Mouse (Mus musculus): Measurements from ENCODE around the gene Dnajb1.
"Not testable (repeated sequence)": the region's sequence is repeated elsewhere in the genome, so short reads cannot be mapped to it uniquely, and the experiment has no call there.

Dnajb1 gene

DNA sequence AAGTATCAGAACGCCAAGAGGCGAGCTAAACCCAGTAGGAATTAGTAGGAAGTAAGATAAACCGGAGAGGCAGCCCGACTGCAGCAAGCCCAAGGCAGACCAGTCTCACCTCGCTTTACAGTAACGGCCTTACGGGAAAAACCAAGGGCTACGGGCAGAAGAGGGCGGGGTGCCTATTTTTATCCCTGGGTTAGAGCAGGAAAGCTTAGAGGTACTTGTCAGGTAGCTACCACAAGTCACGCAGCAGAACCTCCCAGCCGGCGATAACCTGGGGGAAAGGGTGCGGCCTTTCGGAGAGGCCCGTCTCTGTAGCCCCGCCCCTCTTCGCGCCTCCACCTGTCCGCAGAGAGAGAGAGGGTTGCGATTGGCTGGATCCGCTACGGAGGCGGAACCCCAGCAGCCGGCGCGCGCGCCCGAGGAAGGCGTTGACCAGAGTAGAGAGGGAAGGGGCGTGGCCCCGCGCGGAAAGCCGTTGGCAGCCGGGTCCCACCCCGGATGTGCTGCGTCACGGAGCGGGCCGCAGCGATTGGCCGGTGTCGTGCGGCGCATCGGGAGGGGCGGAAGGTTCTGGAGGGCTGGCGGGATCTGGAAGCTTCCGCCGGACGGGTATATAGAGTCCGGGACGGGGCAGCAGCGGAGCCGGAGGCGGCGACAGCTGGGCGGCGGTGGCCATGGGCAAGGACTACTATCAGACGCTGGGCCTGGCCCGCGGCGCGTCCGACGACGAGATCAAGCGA is at the start of gene Dnajb1, which contains the start of gene Tecr:
Gene Dnajb1, plus strand, starts transcription at position 533 of the 737 bp plus-strand sequence.
Gene Tecr, minus strand, starts transcription at position 311 of the 737 bp plus-strand sequence.
- peak; percentile 99 for DNase-seq (ENCODE audit: low read depth, low spot score)

DNA sequence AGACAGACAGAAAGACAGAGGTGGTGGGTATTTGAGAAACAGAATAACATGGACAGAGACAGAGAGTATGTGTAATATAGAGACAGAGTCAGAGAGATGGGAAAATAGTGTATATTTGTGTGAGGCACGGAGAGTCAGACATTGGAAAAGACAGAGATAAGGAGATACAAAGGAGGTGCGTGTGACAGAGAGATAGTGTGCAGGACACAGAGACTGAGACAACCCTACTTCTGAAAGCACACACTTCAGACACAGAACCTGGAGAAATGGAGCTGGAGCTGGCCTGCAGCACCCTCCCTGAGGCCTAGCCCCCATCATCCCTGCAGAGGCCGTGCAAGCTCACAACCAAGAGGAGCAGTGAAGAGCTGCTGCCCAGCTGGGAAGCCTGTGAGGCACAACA is 45.3 kb upstream of the Dnajb1 start:
- DNase-seq (ENCODE audit: low read depth, low spot score): no peak

DNA sequence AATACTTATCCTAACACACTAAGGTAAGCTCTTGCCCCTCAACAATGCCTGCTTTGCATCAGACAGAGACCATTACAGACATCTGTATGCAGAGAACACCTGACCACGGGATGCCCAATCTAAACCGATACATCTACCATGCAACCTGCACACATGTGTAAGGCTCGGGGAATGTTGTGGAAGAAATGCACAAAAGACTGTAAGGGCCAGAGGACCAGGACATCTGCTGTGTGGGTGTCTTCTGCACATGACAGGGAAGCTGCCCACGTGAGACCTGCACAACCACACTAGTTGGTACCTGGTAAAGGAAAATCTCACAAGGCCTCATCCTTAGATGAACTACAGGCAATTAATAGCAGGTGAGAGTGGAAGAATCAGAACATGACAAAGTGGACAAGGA is 44.7 kb upstream of the Dnajb1 start:
- peak; percentile 3 for DNase-seq (ENCODE audit: low read depth, low spot score)

DNA sequence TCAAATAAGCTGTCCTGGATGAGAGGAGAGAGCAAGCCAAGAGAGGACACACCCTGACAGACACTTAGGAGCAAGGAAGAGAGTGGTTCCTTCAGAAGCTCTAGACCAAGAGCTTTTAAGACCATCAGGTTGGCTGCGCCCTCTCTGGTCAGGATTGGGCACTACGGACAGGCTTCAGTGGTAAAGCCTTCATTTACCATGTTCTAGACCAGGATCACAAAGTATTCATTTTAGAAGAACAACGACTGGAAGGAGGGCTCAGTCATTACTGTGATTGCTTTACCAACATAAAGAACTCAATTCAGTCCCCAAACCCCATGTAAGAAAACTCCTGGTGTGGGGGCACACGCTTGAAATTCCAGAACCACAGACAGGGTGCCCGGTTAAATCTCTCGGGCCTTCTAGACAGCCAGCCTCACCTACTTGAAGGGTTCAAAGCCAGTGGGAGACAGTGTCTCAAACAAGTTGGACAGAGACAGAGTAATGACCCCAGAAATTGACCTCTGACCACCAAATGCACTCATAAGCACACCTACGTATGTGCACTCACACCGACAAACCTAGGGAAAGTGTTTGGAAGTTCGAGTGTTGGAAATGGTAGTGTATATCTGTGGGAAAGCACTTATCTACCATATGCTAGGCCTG is 42.1 kb upstream of the Dnajb1 start:
- peak; percentile 16 for DNase-seq (ENCODE audit: low read depth, low spot score)

DNA sequence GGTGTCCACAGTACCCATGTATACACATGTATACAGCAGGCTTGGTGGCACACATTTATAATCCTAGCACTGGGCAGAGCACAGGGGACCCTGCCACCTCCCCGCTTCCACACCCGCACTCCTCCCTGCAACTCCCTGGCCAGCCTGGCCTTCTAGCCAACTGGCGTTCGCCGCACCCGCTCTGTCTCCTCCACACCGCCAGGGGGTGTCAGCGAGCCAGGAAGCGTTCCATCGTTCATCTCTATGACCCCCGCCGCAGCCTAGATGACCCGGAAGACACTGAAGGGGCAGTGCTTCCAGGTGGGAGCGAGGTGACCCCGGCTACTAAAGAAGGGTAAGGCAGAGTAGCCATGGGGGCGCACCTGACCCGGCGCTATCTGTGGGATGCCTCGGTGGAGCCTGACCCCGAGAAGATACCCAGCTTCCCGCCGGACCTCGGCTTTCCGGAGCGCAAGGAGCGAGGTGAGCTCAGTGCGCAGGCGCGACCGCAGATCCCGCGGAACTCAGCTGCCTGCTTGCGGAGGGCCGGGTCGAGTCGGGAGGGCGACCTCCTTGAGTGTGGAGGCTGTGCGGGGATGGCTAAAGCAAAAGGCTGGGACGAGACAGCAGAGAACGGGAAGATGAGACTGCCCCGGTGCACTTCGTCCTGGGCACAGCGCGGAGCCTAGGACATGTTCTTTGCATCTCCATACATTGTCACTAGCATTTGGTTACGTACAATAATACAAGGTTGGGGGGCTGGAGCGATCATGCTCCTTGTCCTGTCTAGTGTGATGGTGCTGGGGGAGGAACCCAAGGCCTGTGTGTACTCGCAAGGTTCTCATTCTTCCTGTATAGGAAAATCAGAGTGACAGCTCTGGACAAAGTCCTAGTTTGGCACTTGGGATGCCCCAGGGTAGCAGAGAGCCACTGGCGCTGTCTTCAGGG is 41.3 kb upstream of the Dnajb1 start, which contains the start of gene Ndufb7:
Gene Ndufb7, plus strand, starts transcription at position 203 of the 927 bp plus-strand sequence.
- DNase-seq (ENCODE audit: low read depth, low spot score): peak; percentile 96

DNA sequence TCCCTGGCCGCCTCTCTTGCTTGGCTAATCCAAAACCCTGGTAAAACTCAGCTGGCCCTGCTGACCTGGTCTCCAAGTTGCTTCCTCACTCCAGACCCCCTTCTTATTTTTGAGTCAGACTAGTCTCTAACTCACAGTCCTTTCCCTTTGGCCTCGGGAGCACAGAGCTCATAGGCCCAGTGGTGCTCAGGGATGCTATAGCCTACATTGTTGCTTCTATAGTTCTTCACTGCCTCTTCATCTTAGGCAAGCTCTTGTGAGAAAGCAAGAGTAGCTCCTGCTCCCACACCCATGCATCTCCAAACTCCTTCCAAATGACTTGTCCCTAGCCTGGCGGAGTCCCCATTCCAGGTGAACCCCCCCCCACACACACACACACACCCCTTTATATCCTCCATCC is 40.3 kb upstream of the Dnajb1 start:
- peak; percentile 12 for DNase-seq (ENCODE audit: low read depth, low spot score)

DNA sequence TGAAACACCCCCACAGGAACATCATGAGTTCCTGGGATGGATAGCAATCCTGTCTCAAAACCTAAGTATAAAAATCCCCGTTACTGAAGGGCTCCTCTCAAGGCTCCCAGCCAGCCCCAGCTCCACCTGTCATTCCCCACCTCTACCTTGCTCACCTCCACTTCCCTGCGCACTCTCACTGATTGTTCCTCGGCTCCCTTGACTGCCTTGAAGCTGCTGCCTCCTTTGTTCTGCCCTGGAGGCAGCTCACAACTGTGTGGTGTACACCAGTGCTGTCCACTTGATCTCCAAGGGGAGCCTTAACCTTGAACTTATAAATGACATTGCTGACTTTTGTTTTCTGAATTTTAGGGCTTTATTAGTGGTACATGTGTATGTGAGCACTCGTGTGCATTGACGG is 39.9 kb upstream of the Dnajb1 start:
- DNase-seq (ENCODE audit: low read depth, low spot score): peak; percentile 5

DNA sequence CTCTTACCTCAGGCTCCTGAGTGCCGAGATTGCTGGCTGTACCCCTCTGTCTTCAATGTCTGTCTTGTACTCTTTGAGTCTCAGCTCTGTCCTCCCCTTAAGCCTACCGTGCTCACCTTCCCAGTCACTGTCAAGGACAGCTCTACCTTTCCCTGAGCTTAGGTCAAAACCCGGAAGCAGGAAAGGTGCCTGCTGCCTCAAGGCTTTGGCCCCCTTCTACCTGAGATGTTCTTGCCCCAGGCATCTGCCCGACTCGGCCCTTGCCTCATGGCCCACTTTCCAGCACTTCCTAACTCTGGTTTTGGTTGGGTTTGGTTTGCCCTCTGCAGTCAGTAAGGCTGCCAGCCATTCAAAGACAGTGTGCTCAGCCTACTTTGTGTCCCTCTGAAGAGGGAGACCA is 39.2 kb upstream of the Dnajb1 start:
- DNase-seq (ENCODE audit: low read depth, low spot score): peak; percentile 2

DNA sequence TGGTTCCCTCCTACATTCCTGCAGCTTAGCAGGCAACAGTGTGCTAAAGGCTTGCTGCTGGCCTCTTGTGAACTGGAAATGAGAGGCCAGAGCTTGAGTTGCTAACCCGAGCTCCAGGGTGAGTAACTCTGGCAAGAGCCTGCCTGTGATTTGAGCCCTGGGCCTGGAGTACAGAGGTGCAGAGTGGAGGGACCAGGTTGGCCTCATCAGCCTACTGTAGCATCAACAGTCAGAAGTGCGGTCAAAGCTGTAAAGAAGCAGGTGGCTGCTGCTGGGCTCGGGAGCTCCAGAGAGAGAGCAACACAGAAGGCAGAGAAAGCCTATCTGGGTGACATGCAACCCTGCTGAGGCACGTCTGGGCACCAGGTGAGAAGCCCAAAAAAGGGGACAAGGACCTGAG is 38.8 kb upstream of the Dnajb1 start:
- DNase-seq (ENCODE audit: low read depth, low spot score): peak; percentile 6

DNA sequence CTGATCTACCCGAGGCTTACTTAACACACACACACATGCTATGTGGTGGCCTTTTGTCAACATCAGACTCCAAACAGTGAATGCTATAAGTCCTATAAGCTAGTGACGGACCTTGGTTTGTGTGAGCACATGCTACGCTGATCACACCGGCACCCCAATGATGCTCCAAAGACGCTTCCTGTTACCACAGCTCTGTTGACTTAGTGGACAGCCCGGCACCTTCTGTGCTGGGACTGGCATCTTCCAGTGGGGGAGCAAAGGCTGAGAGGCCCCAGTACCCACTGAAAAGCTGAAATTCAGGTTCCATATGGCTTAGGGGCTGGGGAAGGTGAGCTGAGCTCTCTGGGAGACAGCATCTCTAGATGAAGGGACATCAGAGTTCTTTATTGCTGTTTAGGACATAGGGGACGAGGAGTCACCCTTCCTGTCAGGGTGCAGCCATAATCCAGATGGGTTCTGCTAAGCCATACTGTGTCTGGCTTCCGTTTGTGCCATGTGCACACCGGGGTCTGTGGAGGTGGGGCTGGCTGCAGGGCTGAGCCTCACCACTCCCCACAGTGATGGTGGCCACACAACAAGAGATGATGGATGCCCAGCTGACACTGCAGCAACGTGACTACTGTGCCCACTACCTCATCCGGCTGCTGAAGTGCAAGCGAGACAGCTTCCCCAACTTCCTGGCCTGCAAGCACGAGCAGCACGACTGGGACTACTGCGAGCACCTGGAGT is 37.6 kb upstream of the Dnajb1 start:
- peak; percentile 10 for DNase-seq (ENCODE audit: low read depth, low spot score)

DNA sequence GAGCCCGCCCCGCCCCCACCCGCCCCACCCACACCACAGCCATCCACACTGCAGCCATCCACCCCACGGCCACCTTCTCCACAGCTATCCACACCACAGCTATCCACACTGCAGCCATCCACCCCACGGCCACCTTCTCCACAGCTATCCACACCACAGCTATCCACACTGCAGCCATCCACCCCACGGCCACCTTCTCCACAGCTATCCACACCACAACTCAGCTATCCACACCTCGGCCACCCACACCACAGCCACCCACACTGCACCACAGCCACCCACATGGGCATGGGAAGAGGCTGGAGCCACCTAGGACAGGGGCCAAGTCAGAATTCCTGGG is 37.0 kb upstream of the Dnajb1 start:
- DNase-seq (ENCODE audit: low read depth, low spot score): not testable (repeated sequence)

DNA sequence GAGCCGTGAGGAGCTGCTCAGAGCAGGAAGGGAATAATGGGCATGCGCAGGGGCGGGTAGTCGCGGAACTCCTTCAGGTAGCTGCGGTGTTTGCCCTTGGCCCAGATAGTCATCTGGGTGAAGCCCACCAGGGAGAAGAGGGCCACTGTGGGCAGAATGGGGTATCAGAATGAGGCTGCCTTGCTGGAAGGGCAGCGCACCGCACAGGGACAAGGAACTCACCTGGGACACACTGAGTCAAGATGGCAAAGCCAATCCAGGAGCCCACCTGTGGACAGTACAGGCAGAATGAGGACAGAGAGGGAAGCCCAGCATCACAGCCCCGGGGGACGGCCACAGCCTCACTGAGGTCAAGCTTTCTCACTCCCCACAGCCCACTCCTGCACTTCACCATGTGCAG is 36.2 kb upstream of the Dnajb1 start:
- DNase-seq (ENCODE audit: low read depth, low spot score): no peak

DNA sequence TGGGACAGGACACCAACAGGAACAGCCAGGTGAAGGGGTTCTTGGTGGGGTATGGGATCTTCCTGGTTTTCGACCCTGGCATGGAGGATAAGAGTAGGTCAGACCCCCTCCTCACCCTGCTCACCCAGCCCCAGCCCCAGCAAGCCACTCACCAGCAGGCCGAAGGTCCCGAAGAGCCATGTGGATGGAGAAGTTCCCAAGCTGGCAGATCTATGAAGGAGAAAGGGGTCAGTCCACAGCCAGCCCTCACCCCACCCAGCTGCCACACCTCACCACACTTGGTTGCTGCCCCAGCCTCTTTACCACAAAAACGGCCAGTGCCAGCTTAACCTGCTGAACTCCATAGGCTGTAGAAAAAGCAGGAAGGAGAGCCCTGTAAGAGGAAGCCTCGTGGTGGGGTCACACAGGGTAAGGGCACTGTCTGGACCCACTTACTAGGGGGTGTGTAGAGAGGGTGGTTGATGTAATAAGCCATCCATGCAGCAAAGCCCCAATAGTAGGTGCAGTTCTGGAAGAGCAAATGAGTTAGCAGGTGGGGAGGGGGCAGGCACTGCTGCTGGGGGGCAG is 35.7 kb upstream of the Dnajb1 start:
- DNase-seq (ENCODE audit: low read depth, low spot score): no peak

DNA sequence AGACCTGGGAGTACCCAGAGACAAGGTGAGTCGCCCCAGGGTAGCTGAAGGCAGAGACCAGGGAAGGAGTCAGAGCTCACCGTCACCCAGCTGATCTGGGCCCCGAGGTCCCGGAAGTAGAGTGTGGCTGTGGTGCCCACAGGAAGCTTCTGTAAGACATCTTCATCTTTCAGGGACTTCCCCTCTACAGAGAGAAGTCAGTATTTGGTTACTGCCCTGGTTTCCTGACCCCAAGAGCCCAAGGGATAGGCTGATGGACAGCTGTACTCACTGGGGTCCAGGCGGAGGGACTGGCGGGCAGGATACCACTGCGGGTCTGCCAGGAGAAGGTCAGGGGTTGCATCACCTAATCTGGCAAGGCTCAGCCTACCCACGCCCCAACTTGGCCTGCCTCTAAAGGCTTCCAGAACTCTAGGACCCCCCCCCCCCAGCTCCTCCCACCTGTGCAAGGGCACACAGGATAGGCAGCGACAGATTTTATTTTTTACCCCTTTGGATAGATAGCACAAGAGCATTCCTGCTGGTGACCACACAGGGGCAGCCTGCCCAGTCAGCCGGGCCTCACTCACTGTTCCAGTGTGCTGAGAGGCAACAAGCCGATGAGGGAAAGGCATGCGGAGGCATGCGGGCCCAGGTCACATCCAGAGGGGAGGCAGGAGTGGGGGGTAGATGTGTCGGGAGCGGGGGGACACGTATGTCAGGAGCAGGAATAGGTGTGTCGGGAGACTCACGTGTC is 34.7 kb upstream of the Dnajb1 start:
- DNase-seq (ENCODE audit: low read depth, low spot score): peak; percentile 46

DNA sequence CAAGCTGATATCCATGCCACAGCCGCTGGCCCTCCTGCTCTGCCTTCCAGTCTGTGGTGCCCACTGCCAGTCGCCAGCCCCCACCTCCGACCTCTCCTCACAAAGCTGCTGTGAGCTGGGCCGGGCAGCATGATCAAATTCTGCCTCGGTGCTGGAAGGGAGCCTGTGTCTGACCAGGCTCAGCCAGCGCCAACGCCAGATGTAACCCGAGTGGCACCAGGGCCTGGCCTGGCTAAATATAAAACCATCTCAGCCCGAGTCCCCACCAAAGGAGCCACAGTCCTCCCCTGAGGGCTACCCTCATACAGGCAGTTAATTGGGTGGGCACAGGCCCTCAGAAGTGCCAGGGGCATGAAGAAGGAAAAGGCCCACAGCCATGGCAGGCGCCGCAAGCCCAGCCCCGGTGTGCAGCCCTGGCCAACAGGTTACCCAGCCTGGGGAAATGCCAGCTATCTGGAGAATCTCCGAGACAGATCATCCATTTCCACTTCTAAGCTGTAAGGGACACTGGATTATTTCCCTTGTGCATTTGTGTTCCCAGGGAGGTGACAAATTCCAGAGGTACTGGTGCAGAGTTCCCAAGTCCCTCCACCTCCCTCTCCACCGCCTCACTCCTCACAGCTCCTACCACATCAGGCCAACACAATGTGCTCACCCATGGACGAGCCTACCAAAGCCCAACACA is 33.2 kb upstream of the Dnajb1 start:
- peak; percentile 24 for DNase-seq (ENCODE audit: low read depth, low spot score)

DNA sequence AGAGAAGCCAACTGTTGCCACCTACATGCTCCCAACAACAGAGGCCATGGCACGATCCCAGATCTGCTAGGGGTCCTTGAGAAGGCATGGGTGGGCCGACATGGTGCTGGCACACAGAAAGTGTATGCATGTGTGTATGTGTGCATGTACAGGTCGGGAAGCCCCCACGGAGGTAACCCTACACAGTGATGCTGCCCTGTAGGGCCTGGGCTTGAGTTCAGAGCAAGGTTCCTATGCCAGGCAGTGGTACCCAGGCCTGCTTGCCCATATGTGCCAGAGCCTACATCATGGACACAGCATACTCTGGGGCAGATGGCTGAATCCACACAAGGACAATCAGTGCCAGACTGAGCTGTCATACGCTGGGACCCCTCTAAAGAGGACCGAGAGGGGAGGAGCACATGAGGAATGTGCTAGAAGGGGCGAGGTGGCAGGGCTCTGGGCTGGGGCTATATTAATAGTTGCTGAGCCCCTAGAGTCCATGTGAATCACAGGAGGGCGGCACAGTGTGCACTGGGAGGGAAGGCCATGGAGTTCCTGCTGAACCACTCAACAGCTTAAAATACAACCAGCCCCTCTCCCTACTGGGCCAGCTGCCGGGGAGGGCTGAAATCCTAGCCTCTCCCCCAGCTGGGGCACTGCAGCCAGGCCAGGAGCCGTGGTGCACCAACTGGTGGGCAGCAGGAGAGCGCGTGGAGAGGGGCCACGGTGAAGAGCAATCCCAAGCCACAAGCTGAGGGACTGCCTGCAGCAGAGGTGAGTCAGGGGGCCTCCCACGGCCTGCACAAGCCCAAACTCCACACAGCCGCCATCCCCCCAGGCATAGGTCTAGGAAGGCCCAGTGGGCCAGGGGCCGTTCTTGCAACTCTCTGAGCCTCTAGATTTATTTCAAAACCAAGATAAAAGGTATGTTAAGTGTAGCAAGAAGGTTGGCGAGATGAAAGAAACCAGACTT is 32.2 kb upstream of the Dnajb1 start:
- peak; percentile 35 for DNase-seq (ENCODE audit: low read depth, low spot score)

DNA sequence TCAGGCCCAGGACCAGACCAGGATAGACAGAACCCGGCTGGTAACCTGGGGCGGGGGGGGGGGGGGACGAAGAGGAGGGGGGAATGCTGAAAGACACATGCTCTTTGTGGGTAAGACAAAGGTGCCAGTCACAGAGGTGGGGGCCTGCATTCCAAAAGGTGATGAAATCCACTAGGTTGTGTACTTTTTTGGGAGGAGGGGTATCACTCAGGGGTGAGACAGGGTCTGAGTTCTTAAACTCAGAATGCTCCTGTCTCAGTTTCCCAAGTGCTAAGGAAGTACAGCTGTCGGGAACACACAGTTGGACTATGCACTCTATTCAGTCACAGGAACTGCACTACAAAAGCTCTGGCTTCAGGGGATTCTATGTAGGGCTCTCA is 31.5 kb upstream of the Dnajb1 start:
- DNase-seq (ENCODE audit: low read depth, low spot score): peak; percentile 14

DNA sequence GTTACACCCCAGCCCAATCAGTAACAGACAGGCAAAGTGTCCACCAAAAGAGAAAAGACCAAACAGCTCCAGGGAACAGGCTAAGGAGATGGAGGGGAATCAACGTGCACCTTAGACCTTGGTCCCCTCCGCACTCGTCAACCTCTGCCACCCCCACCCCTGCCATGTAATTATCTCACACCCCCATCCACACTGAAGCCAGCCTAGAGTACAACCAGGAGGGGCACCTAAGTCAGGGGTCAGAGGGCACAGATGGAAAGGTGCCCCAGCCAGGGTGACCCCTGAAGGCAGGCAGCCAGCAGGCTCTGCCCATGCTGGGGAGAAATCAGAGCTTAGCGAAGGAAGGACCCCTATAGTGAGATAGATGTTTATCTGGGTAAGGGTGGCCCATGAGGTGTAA is 31.1 kb upstream of the Dnajb1 start:
- peak; percentile 1 for DNase-seq (ENCODE audit: low read depth, low spot score)

DNA sequence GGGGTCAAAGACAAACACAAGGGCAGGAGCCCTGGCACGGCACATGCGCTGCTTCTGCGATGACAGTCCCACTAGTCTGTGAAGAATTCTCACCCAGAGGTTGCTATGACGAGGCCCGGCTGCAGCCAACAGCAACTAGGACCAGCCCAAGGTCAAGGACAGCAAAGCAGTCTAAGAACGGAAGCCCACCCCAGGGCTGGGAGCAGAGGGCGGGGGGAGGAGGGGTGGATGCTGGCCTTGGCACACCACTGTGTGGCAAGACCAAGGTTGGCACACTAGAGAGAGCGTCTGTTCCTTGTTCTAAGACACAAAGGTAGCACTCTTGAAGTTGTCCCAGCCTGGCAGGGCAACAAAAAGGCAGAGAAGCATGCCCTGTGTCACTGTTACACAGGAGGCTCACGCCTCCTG is 30.6 kb upstream of the Dnajb1 start:
- peak; percentile 22 for DNase-seq (ENCODE audit: low read depth, low spot score)
